Mouse (Mus musculus) layer of hippocampus, adult 8-10 months (tissue): ENCODE data around the gene Ube2dnl2. TPM values are rescaled to one million over a fixed set of nuclear protein-coding genes. Genes with fewer than 3 reads are reported as not detected.

ENCODE experiments used
- DNase-seq, 2 experiments: peaks; one replicate each; pipeline ENCODE4 v3.0.0; 2022; ENCODE audit warnings: low spot score in 2 of 2
- total RNA-seq, 4 experiments: library from RNA; stranded (reverse); gene quantifications; 2 replicates each; pipeline ENCODE4 v1.2.4; 2022

The Ube2dnl2 gene
- not detected for total RNA-seq

DNA sequence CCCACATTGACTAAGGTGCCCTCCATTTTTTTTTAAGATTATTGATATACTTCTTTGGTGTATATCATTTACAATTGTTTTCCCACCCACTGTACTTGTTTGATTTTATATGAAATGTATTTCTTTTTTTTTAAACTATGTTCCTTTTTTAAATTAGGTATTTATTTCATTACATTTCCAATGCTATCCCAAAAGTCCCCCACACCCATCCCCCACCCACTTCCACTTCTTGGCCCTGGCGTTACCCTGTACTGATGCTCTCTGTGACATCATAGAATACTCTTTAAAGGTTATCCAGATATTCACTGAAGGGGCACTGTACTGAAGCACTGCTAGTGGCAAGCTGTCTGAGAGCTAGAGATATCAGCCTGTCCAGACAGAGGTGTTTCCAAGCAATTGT is at the start of gene Ube2dnl2:
Gene Ube2dnl2 (plus strand): TSS at position 301 of the 400 bp plus-strand sequence.
- no peak for DNase-seq

DNA sequence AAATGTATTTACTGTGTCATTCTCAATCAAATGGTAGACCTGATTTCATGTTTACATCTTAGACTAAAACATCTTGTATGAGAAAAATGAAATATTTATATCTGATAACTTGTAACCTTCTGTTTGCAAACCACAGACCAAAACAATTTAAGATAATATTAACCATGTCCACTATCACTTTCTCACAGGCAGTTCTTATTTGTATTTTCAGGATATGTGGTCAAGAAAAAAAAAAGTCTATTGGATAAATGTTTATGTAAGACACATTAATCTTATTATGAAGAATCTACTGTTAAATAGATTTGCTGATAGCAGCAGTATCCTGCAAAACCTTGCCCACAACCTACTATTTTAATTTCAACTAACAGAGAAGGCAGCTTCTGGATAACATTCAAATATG is 11.9 kb upstream of the Ube2dnl2 start:
- no peak for DNase-seq

DNA sequence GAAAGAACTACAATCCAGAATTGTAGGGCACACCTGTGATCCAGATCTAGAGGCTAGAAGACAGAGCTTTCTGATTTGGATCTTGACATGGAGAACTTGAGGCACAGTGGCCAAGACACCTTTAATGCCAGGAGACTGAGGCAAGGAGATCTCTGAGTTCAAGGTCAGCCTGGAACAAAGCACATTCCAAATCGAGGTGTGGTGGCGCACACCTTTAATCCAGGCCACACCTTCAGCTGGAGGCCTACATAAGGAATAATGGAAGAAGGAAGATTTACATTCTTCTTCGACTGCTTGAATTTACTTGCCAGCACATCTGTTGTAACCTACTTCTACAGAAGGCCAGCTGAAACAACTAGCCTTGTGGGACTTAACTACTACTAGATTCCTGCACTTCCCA is 9.9 kb upstream of the Ube2dnl2 start:
- DNase-seq = no peak

DNA sequence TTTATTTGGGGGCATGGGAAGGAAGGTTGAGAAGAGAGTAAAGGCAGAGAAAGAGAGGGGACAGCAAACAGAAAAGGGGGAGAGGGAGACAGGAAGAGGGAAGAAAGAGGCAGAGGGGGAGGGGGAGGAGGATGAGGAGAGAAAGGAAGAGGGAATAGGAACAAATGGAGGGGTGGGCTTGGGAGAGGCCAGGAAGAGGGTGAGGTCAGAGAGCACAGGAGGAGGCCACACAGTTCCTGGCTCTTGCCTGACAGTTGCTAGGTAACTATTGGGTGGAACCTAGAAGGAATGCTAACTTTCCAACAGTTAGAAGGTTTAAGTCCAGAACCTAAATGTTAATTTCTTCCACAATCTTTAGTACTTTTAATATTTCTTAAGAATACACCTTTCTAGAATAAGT is 4.0 kb upstream of the Ube2dnl2 start:
- DNase-seq = no peak

DNA sequence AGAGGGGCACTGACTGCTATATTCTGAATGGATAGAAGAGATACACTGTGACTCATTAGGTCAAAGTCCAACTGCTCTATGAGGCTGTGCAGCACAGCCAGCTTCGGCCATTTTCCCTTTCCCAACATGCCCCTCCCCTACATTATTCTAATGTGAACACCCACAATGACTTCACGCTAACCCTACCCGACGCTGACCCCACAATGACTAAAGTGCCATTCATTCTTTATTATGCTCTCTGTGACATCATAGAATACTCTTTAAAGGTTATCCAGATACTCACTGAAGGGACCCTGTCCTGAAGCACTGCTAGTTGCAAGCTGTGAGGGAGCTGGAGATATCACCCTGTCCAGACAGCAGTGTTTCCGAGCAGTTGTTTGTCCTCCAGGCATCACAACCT is 2.7 kb upstream of the Ube2dnl2 start, which contains the start of gene Ube2dnl1:
Gene Ube2dnl1 (plus strand): TSS at position 301 of the 400 bp plus-strand sequence.
- DNase-seq = no peak

DNA sequence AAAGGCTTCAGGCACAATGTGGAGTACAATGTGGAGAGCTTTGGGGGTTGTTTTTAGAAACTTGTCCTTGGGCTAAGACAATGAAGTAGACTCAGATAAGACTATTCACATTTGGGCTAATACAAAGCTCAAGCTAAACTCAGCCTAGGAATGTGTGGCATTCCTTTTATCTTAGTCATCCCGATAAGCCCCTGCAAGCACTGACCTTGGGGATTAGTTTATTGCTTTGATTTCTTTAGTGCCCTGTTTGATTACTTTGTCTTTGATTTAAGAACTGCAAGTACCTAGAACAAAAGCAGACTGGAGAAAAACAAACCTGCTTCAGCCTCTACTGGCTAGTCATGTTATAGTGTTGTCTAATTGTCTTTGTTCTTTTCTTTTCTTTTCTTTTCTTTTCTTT is 47.7 kb downstream of the Ube2dnl2 start:
- no peak for DNase-seq

Other genes starting within 250 kb of the Ube2dnl2 start
- not detected for gene Ube2dnl1, start 2.6 kb upstream of the Ube2dnl2 start, total RNA-seq